Mouse (Mus musculus) kidney, postnatal 4 days (tissue): ENCODE data around the gene Hist1h1b.
"Not testable (repeated sequence)": the region's sequence is repeated elsewhere in the genome, so short reads cannot be mapped to it uniquely, and the experiment has no call there.

Experiments used
- DNase-seq, 2 experiments: peaks; one replicate each; pipeline ENCODE4 v3.0.0; 2021; ENCODE audit warnings: mixed read lengths in 2 of 2

The Hist1h1b gene

GRCm38 (mm10) chr13:21779767-21780731 is at the start of gene Hist1h1b:
Hist1h1b (minus strand) TSS chr13:21780625.
- DNase-seq: peak; percentile 74 to 84

- no peak for DNase-seq
These were observed 48.1 kb upstream of the Hist1h1b start for GRCm38 (mm10) chr13:21828511-21828910.

- not testable (repeated sequence) for DNase-seq
These were observed 39.9 kb upstream of the Hist1h1b start for GRCm38 (mm10) chr13:21820082-21820890.

GRCm38 (mm10) chr13:21812092-21812491 is 31.7 kb upstream of the Hist1h1b start:
- DNase-seq: peak in 1 of 2 experiments; percentile 22

- peak; percentile 31 to 49 for DNase-seq
These were observed 31.1 kb upstream of the Hist1h1b start, which contains the start of gene Hist1h4m for GRCm38 (mm10) chr13:21811539-21811938. Hist1h4m (plus strand) TSS chr13:21811746.

- DNase-seq: not testable (repeated sequence)
These were observed 30.6 kb upstream of the Hist1h1b start for GRCm38 (mm10) chr13:21811074-21811473.

- not testable (repeated sequence) for DNase-seq
These were observed 29.6 kb upstream of the Hist1h1b start, which contains the start of the genes Hist1h2bq and Hist1h2ao for GRCm38 (mm10) chr13:21810073-21810472. Hist1h2bq (minus strand) TSS chr13:21810197. Hist1h2ao (plus strand) TSS chr13:21810465.

GRCm38 (mm10) chr13:21803058-21803457 is 22.6 kb upstream of the Hist1h1b start:
- DNase-seq: not testable (repeated sequence)

- not testable (repeated sequence) for DNase-seq
These were observed 16.7 kb upstream of the Hist1h1b start for GRCm38 (mm10) chr13:21797163-21797562.

- no peak for DNase-seq
These were observed 15.2 kb upstream of the Hist1h1b start for GRCm38 (mm10) chr13:21795584-21795983.

GRCm38 (mm10) chr13:21790601-21791283 is 10.3 kb upstream of the Hist1h1b start:
- peak in 1 of 2 experiments; percentile 14 for DNase-seq

- no peak for DNase-seq
These were observed 9.5 kb upstream of the Hist1h1b start for GRCm38 (mm10) chr13:21789925-21790324.

GRCm38 (mm10) chr13:21787760-21788593 is 7.6 kb upstream of the Hist1h1b start:
- DNase-seq: peak in 1 of 2 experiments; percentile 18

GRCm38 (mm10) chr13:21786899-21787629 is 6.6 kb upstream of the Hist1h1b start, which contains the start of the genes Hist1h2an and Hist1h2bp:
Hist1h2an (minus strand) TSS chr13:21787218.
Hist1h2bp (plus strand) TSS chr13:21787461.
- DNase-seq: peak; percentile 75 to 89

- DNase-seq: peak in 1 of 2 experiments; percentile 30
These were observed 5.9 kb upstream of the Hist1h1b start for GRCm38 (mm10) chr13:21786189-21786898.

- no peak for DNase-seq
These were observed 3.9 kb upstream of the Hist1h1b start for GRCm38 (mm10) chr13:21784311-21784710.

- DNase-seq: peak; percentile 15 to 43
These were observed 3.3 kb upstream of the Hist1h1b start for GRCm38 (mm10) chr13:21783734-21784161.

- DNase-seq: peak; percentile 53 to 70
These were observed 2.8 kb upstream of the Hist1h1b start, which contains the start of gene Hist1h3i for GRCm38 (mm10) chr13:21783255-21783617. Hist1h3i (minus strand) TSS chr13:21783370.
